Mouse (Mus musculus) layer of hippocampus, adult 8-10 months (tissue): ENCODE measurements at regions not wholly inside any gene's neighbourhood (a gene's known extent, or its start where the extent isn't known, plus 50 kb on each side); places are given as distances from the start of the nearest gene placed in this dataset.
"Not testable (repeated sequence)": the region's sequence is repeated elsewhere in the genome, so short reads cannot be mapped to it uniquely, and the experiment has no call there.

Source experiments
- DNase-seq, 2 experiments: peaks; one replicate each; pipeline ENCODE4 v3.0.0; 2022; ENCODE audit warnings: low spot score in 2 of 2

DNA sequence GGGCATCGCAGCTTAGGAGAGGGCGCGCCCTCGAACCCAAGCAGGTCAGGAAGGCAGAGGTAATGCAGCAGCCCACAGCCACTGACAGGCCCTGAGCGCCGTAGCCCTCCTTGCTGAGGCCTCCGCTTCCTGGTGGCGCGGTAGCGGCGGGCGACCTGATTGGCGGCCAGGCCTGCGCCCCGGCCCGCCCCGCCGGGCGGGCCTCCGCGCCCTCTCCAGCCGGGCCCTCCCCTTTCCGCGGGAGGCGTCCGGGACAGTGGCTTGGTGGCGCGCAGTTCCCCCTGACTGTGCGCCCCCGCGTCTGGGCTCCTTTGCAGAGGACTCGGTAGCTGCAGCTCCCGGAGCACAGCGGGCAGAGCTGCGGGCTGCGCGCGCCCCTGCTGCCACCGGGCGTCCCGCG lies 242.1 kb downstream of the Gm21863 start:
- DNase-seq, result not testable (repeated sequence)

DNA sequence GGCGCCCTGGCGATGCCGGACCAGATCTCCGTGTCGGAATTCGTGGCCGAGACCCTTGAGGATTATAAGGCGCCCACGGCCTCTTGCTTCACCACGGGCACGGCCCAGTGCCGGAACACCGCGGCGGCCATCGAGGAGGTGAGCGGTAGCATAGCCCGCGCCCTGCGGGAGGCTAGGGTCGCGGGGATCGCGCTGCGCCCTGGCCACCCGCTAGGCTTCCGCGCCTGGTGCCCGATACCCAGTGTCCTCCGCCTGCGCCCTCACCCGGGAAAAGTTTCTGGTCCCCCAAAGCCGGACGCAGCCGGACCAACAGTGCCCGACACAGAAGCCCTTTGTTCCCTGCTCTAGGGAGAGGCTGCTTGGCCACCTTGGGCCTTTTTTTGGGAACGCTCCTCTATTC lies 242.6 kb downstream of the Gm21863 start:
- not testable (repeated sequence) for DNase-seq

DNA sequence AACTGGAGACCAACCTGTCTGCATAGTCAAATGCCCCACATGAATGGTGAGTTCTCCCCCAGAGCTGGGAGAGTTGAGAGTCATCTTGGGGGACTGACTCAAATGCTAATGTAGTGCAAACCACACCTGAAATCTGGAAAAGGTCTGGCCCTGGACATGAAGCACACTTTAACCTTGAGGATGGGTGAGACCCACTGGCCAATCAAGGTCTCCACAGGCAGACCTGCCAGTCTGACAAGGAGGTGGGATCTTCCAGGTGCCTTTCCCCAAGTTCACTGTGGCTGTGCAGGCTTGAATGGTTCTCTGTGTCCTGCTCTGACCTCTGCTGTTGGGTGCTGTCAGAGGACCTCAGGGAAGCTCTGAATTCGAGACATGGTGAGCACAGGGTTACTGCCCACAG lies 269.6 kb downstream of the Gm21863 start:
- not testable (repeated sequence) for DNase-seq

DNA sequence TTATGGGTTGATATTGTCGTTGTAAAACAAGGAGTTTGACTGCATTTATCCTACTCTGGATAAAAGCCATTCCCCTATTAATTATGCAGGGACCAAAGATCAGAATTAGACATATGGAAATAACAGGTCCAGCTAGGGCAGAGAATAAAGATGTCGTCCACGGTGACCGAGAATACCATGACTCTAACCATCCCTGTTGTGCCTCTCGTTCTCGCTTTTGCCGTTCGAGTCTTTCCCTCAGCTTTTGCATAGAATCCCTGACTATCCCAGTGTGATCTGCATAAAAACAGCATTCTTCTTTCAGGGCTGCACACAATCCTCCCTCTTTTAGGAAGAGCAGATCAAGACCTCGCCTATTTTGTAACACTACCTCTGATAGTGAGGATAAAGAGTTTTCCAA lies 272.5 kb downstream of the Gm21863 start:
- not testable (repeated sequence) for DNase-seq

DNA sequence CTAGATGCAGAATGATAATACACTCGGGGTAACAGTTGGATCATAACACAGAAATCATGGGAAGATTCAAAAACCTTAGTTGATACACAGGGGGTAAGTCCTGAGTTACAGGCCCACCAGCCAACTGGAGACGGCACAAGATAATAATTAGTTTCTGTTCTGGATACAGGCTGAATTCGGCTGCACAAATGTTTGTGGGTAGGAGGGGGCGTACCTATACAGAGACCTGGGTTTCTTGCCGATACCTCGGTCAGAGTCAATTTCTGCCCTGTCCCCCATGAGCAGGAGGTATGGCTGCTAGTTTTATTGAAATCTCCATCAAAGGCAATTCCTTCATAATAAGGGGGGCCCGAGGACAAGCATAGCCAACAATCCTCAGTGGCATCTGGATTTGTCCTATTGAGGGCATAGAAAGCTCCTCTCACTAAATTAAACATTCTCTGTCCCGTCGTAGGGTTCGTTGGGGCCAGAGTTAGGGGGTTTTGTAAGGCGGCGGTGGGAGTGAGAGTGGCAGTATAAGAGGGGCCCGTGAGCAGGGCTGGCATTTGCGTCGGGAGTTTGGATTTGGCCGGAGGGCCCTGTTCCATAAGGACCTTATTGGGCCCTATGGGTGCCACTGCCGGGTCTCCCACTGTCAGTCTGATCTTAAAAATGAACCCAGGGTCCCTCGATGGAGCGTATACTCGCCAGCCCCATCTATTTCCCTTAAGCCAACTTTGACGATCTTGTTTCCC lies 273.3 kb downstream of the Gm21863 start:
- DNase-seq, result not testable (repeated sequence)

DNA sequence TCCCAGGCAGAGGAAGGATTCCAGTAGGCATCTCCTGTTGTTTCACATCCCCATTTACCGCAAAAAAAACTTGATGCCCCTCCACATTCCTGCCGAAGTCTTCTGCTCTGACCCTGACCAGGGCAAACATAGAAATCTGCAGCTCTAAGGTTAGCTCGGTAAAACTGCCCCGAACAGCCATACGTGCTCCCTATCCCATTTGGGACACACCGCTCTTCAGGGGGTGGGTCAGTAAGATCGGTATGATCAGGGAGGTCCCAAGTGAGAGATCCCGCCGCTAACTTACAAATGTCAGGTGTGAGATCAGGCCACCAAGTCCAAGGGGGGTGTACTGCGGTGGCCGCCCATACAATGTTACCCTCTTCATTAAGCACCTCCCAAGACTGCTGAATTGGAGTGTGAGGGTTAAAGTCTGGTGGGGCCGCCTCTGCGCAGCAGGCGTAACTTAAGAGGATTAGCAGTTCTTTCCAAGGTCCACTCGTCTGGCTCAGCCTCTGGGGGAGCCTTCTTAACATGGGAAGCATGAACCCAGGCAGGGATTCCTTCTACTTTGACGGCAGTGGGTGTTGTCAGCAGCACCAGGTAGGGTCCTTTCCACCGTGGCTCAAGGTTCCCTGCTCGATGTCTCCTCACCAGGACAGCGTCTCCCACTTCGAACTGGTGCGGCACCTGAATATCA lies 274.2 kb downstream of the Gm21863 start:
- DNase-seq, result not testable (repeated sequence)

DNA sequence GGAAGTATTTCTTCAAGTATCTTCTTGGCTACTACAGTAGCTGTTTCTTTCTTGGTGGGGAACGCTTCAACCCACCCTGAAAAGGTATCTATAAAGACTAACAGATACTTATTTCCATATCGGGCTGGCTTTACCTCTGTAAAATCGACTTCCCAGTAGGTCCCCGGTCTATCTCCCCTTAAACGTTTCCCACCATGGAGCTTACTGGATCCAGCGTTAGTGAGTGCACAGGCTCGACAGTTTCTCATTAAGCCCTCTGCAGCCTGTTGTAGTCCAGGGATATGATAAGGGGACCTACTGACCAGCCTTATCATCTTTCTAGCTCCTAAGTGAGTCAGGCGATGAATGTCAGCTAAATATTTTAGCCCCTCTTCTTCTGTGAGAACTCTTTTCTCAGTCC lies 275.1 kb downstream of the Gm21863 start:
- DNase-seq, result not testable (repeated sequence)

DNA sequence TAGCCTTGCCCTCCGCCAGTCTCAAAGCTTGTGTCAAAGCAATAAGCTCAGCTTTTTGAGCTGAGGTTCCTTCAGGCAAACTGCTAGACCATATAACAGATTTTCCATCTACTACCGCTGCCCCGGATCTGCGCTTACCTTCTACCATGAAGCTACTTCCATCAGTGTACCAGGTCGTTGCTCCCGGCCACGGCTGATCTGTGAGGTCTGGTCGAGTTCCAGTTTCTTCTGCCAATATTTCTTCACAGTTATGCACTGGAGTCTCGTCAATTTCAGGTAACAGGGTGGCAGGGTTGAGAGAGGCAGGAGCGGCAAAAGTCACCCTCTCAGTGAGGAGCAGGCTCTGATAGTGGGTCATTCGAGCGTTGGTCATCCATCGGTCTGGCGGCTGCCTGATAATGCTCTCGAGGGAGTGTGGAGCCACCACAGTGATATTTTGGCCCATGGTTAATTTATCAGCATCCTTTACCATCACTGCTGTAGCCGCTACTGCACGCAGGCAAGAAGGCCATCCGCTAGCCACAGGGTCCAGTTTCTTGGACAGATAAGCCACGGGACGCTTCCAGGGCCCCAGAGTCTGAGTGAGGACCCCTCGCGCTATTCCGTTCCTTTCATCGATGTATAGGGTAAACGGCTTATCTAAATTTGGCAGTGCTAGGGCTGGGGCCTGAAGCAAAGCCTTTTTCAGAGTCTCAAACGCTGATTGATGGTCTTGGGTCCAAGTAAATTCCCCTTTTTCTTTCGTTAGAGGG lies 276.0 kb downstream of the Gm21863 start:
- no peak for DNase-seq

DNA sequence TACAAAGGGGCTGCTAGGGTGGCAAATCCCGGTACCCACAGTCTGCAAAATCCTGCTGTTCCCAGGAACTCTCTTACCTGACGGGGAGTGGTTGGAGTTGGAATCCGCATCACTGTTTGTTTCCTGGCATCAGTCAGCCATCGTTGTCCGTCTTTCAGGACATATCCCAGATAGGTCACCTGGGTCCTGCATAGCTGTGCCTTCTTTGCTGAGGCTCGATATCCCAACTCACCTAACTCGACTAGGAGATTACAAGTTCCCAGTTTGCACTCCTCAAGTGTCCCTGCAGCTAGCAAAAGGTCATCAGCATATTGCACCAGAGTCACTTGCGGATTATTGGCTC lies 276.6 kb downstream of the Gm21863 start:
- DNase-seq, result no peak

DNA sequence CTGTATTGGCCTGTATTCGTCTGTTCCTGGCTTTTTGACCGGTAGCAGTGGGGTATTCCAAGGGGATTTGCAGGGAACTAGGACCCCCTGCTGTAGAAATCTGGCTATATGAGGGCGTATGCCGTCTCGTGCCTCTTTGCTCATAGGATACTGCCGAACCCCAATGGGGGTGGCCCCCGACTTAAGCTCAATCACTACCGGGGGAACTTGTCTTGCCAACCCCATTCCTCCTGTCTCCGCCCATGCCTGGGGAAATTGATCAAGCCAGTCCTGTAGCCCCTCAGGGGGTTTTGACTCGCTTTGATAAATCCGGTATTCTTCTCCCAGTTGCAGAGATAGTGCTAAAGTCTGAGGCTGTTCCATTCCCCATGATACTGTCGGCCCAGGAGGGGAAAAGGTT lies 277.2 kb downstream of the Gm21863 start:
- DNase-seq, result no peak

DNA sequence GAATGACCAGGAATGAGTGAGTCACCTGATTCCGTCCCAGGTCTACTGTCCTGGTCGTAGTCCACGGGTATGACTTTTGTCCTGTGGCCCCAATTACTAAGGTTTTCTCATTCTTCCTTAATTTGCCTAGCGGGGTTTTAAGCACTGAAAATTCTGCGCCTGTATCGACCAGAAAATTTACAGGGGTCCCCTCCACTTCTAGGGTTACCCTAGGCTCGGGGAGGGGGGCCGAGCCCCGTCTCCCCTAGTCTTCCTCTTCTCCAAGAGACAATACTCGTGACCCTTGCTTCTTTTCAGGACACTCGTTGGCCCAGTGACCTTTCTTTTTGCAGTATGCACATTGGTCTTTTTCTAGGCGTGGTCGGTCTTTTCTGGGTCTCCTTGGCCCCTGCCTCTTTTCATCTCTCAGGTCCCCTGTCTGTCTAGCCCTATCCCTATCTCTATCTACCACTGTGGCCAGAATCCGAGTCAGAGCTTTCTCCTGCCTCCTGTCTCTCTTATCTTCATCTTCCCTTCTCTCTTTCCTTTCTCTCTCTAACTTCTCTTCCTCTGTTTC lies 277.8 kb downstream of the Gm21863 start:
- no peak for DNase-seq

DNA sequence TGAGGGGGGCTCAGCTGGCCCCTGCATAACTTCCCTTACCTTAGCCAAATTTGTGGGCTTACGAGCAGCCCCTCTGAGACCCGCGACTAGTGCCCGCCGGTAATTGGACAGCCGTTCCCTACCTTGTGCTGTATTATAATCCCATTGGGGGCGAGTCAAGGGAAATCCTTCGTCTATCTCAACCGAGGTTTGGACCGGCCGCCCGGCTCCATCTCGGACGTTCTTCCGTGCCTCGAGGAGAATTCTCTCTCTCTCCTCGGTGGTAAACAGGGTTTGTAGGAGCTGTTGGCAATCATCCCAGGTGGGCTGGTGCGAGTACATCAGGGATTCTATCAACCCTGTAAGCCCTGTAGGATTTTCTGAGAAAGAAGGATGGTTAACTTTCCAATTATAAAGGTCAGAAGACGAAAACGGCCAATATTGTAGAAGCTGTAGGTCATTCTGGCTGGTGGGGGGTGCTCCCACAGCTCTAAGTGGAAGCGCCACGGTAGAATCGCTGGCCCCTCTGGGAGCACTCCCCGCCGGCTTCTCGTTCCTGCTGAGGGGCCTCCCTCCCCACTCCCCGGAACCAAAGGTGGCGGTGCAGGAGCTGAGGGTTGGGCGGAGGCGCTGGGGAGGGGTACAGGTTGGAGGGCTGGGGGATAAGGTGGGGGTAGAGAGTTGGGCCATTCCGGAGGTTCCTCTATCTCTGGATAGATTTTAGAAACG lies 278.6 kb downstream of the Gm21863 start:
- DNase-seq, result peak in 1 of 2 experiments; percentile 1

DNA sequence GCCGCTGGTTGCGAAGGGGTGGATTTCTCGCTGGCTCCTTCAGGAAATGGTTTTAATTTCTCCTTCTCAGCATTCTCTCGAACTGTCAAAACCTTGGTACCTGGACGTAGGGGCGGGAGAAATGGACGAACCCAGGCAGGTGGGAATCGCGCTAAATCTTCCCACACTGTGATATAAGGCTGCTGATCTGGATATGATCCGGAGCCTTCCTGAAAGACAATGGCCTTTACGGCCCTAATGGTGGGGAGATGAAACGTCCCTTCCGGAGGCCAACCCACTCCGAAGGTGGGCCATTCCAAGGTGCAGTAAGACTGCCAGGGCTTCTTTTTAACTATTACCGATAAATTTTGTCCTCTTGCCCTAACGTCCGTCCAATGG lies 279.1 kb downstream of the Gm21863 start:
- peak in 1 of 2 experiments; percentile 1 for DNase-seq

DNA sequence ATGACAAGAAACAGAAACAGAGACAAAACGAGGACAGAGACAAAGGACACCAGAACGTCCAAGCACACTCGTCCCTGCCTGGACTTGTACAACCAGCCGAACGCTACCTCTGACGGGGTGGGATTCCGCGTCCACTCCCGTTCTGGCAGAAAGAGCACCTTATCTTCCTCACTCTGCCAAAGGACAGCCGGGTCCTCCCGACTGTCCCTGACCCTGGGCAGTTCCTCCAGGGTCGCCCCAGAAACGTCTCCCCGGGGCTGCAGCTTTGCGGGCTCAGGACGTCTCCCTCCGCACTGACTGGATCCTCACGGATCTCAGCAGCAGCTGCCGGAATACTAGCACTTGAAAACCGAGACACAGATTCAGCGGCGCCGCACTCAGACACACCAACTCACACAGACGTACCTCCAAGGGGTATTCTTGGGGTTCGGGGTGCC lies 279.6 kb downstream of the Gm21863 start:
- peak in 1 of 2 experiments; percentile 1 for DNase-seq
